Mouse (Mus musculus) cerebellum, adult 11-12 months (tissue): ENCODE measurements around the gene Slc35c1.
"Not testable (repeated sequence)": the region's sequence is repeated elsewhere in the genome, so short reads cannot be mapped to it uniquely, and the experiment has no call there.

Source experiments
- DNase-seq: peaks from one replicate; pipeline ENCODE4 v3.0.0; 2022

The Slc35c1 gene

GRCm38 (mm10) chr2:92459921-92460707, at the start of gene Slc35c1:
Gene Slc35c1 (minus strand): TSS chr2:92460538.
- peak; percentile 62 for DNase-seq

- no peak for DNase-seq
Measured at GRCm38 (mm10) chr2:92505291-92505690, 45.0 kb upstream of the Slc35c1 start.

- no peak for DNase-seq
Measured at GRCm38 (mm10) chr2:92503421-92503820, 43.1 kb upstream of the Slc35c1 start.

- DNase-seq: no peak
Measured at GRCm38 (mm10) chr2:92499701-92500322, 39.5 kb upstream of the Slc35c1 start.

GRCm38 (mm10) chr2:92497112-92497511, 36.8 kb upstream of the Slc35c1 start:
- DNase-seq: no peak

- DNase-seq: no peak
Measured at GRCm38 (mm10) chr2:92496681-92497080, 36.3 kb upstream of the Slc35c1 start.

GRCm38 (mm10) chr2:92494956-92495355, 34.6 kb upstream of the Slc35c1 start:
- DNase-seq: no peak

- no peak for DNase-seq
Measured at GRCm38 (mm10) chr2:92494423-92494822, 34.1 kb upstream of the Slc35c1 start.

- peak; percentile 74 for DNase-seq
Measured at GRCm38 (mm10) chr2:92493656-92494390, 33.5 kb upstream of the Slc35c1 start.

- no peak for DNase-seq
Measured at GRCm38 (mm10) chr2:92491950-92492501, 31.7 kb upstream of the Slc35c1 start.

- DNase-seq: no peak
Measured at GRCm38 (mm10) chr2:92490541-92490940, 30.2 kb upstream of the Slc35c1 start.

- no peak for DNase-seq
Measured at GRCm38 (mm10) chr2:92487791-92488190, 27.5 kb upstream of the Slc35c1 start.

- DNase-seq: no peak
Measured at GRCm38 (mm10) chr2:92486911-92487310, 26.6 kb upstream of the Slc35c1 start.

- DNase-seq: peak; percentile 61
Measured at GRCm38 (mm10) chr2:92486403-92486802, 26.1 kb upstream of the Slc35c1 start.

GRCm38 (mm10) chr2:92485640-92486295, 25.4 kb upstream of the Slc35c1 start:
- DNase-seq: peak; percentile 65

- no peak for DNase-seq
Measured at GRCm38 (mm10) chr2:92484256-92485025, 24.1 kb upstream of the Slc35c1 start.

GRCm38 (mm10) chr2:92483505-92483904, 23.2 kb upstream of the Slc35c1 start:
- no peak for DNase-seq

GRCm38 (mm10) chr2:92482551-92482950, 22.2 kb upstream of the Slc35c1 start:
- DNase-seq: no peak

GRCm38 (mm10) chr2:92478313-92478688, 18.0 kb upstream of the Slc35c1 start:
- DNase-seq: no peak

GRCm38 (mm10) chr2:92477672-92478312, 17.5 kb upstream of the Slc35c1 start:
- DNase-seq: no peak

GRCm38 (mm10) chr2:92476580-92476979, 16.2 kb upstream of the Slc35c1 start:
- DNase-seq: not testable (repeated sequence)

GRCm38 (mm10) chr2:92475711-92476110, 15.4 kb upstream of the Slc35c1 start:
- no peak for DNase-seq
